Mouse (Mus musculus) megakaryocyte, embryonic 14.5 days (primary cell): ENCODE data around the gene Taf15. TPM values are rescaled to one million over a fixed set of nuclear protein-coding genes. Genes with fewer than 3 reads are reported as not detected.

Experiments
- H3K27me3 ChIP-seq: replicated peaks from 2 replicates; pipeline ENCODE3; 2012; ENCODE audit warnings: inconsistent platforms
- H3K36me3 ChIP-seq: replicated peaks from 2 replicates; pipeline ENCODE3; 2012; ENCODE audit warnings: low read length, inconsistent platforms, mixed read lengths
- H3K4me1 ChIP-seq: 2 replicates; pipeline ENCODE4 v1.6.1; 2012; ENCODE audit warnings: inconsistent platforms
- H3K4me3 ChIP-seq: replicated peaks from 2 replicates; pipeline ENCODE3; 2012; ENCODE audit warnings: moderate library complexity, mild to moderate bottlenecking, inconsistent platforms
- H3K9me3 ChIP-seq: 2 replicates; pipeline ENCODE4 v1.6.1; 2012; ENCODE audit warnings: inconsistent platforms
- FLI1 ChIP-seq: IDR thresholded peaks from 2 replicates; pipeline ENCODE4 v1.6.1; 2012; ENCODE audit warnings: low read length, inconsistent platforms, mixed read lengths
- GATA1 ChIP-seq: IDR thresholded peaks from 3 replicates; pipeline ENCODE4 v1.6.1; 2012; ENCODE audit warnings: mixed read lengths, low read length, inconsistent platforms, borderline replicate concordance
- polyA plus RNA-seq: library from polyadenylated mRNA; stranded (reverse); fragments of >175 nt; gene quantifications from 2 replicates; pipeline ENCODE4 v1.2.3, GENCODE M21; 2012; ENCODE audit warnings: low replicate concordance; ENCODE audit not compliant: insufficient read depth

Gene Taf15
- polyA plus RNA-seq, 1 experiment: 97.3 TPM

- peaks cover 9% of the 10 kb centered on the region for H3K27me3 ChIP-seq
- TF ChIP-seq GATA1 (no peak), FLI1 (no peak)
Measured at GRCm38 (mm10) chr11:83473235-83474016, 540 bp downstream of the Taf15 start.

GRCm38 (mm10) chr11:83491488-83491887, 18.6 kb downstream of the Taf15 start:
- TF ChIP-seq FLI1 (no peak), GATA1 (no peak)
- H3K27me3 ChIP-seq: no peaks in the 10 kb centered on the region
- H3K4me3 ChIP-seq: no peak overlapping the region
- H3K36me3 ChIP-seq: peaks cover 46% of the 10 kb centered on the region
- no peaks in the 10 kb centered on the region for H3K9me3 ChIP-seq
- peaks cover 13% of the 10 kb centered on the region for H3K4me1 ChIP-seq

More at GRCm38 (mm10) chr11:83473235-83474016, 540 bp downstream of the Taf15 start:
- H3K9me3 ChIP-seq: peaks cover 10% of the 10 kb centered on the region
- peaks cover 16% of the 10 kb centered on the region for H3K36me3 ChIP-seq
- peaks cover 31% of the 10 kb centered on the region for H3K4me1 ChIP-seq
- peak overlapping the region; percentile 93 for H3K4me3 ChIP-seq

GRCm38 (mm10) chr11:83495571-83495970, 22.7 kb downstream of the Taf15 start:
- peaks cover 20% of the 10 kb centered on the region for H3K4me1 ChIP-seq
- no peak overlapping the region for H3K4me3 ChIP-seq
- H3K36me3 ChIP-seq: peaks cover 42% of the 10 kb centered on the region
- H3K9me3 ChIP-seq: no peaks in the 10 kb centered on the region
- TF ChIP-seq GATA1: no peak
- TF ChIP-seq FLI1: no peak
- no peaks in the 10 kb centered on the region for H3K27me3 ChIP-seq

GRCm38 (mm10) chr11:83504308-83504707, 31.4 kb downstream of the Taf15 start:
- Histone ChIP-seq H3K27me3 (no peaks in the 10 kb centered on the region), H3K4me1 (peaks cover 17% of the 10 kb centered on the region), H3K36me3 (peaks cover 82% of the 10 kb centered on the region), H3K4me3 (no peak overlapping the region), H3K9me3 (no peaks in the 10 kb centered on the region)
- TF ChIP-seq GATA1 (no peak), FLI1 (no peak)

- H3K36me3 ChIP-seq: peaks cover 38% of the 10 kb centered on the region
- H3K27me3 ChIP-seq: peaks cover 6% of the 10 kb centered on the region
- no peak overlapping the region for H3K4me3 ChIP-seq
- peaks cover 26% of the 10 kb centered on the region for H3K4me1 ChIP-seq
- H3K9me3 ChIP-seq: peaks cover 1% of the 10 kb centered on the region; the same call in 1 of the 2 replicates
- TF ChIP-seq GATA1: no peak
- TF ChIP-seq FLI1: no peak
Measured at GRCm38 (mm10) chr11:83509521-83509920, 36.6 kb downstream of the Taf15 start.

GRCm38 (mm10) chr11:83517153-83517552, 44.3 kb downstream of the Taf15 start:
- H3K27me3 ChIP-seq: peaks cover 17% of the 10 kb centered on the region
- TF ChIP-seq GATA1 (no peak), FLI1 (no peak)
- no peaks in the 10 kb centered on the region for H3K36me3 ChIP-seq
- peaks cover 11% of the 10 kb centered on the region for H3K4me1 ChIP-seq
- H3K4me3 ChIP-seq: no peak overlapping the region
- H3K9me3 ChIP-seq: peaks cover 3% of the 10 kb centered on the region; the same call in 1 of the 2 replicates

- TF ChIP-seq GATA1 (no peak), FLI1 (no peak)
- peaks cover 3% of the 10 kb centered on the region; the same call in 1 of the 2 replicates for H3K9me3 ChIP-seq
- no peaks in the 10 kb centered on the region for H3K36me3 ChIP-seq
- peaks cover 16% of the 10 kb centered on the region for H3K27me3 ChIP-seq
- peaks cover 7% of the 10 kb centered on the region for H3K4me1 ChIP-seq
- H3K4me3 ChIP-seq: no peak overlapping the region
Measured at GRCm38 (mm10) chr11:83518371-83518770, 45.5 kb downstream of the Taf15 start.

GRCm38 (mm10) chr11:83522075-83522474, 49.2 kb downstream of the Taf15 start, which contains the start of gene Heatr9:
Gene Heatr9 (minus strand): TSS chr11:83522175.
- Histone ChIP-seq H3K36me3 (no peaks in the 10 kb centered on the region), H3K4me3 (no peak within 1 kb of the TSS), H3K27me3 (peaks cover 14% of the 10 kb centered on the region), H3K4me1 (peaks cover 13% of the 10 kb centered on the region), H3K9me3 (no peaks in the 10 kb centered on the region)
- no peak for TF ChIP-seq GATA1
- no peak for TF ChIP-seq FLI1

GRCm38 (mm10) chr11:83529024-83529423, 56.1 kb downstream of the Taf15 start:
- peaks cover 15% of the 10 kb centered on the region for H3K27me3 ChIP-seq
- H3K36me3 ChIP-seq: no peaks in the 10 kb centered on the region
- TF ChIP-seq GATA1: no peak
- TF ChIP-seq FLI1: no peak
- peaks cover 35% of the 10 kb centered on the region for H3K4me1 ChIP-seq
- no peaks in the 10 kb centered on the region for H3K9me3 ChIP-seq
- no peak overlapping the region for H3K4me3 ChIP-seq

GRCm38 (mm10) chr11:83530360-83530759, 57.5 kb downstream of the Taf15 start, which contains the start of gene Ccl5:
Gene Ccl5 (minus strand): TSS chr11:83530518.
- H3K36me3 ChIP-seq: no peaks in the 10 kb centered on the region
- no peak for TF ChIP-seq GATA1
- no peak for TF ChIP-seq FLI1

More at GRCm38 (mm10) chr11:83530360-83530759, 57.5 kb downstream of the Taf15 start, which contains the start of gene Ccl5:
- Histone ChIP-seq H3K4me3 (no peak within 1 kb of the TSS), H3K4me1 (peaks cover 48% of the 10 kb centered on the region), H3K9me3 (no peaks in the 10 kb centered on the region), H3K27me3 (peaks cover 15% of the 10 kb centered on the region)
